Mouse (Mus musculus) c-Kit-positive CD71-negative TER-119-negative erythroid progenitor cells, embryonic 14.5 days (primary cell): ENCODE measurements around the gene Kera.

Source experiments
- DNase-seq: peaks from one replicate; pipeline ENCODE4 v3.0.0-alpha.2; 2013; ENCODE audit warnings: low read depth

Kera gene

DNA sequence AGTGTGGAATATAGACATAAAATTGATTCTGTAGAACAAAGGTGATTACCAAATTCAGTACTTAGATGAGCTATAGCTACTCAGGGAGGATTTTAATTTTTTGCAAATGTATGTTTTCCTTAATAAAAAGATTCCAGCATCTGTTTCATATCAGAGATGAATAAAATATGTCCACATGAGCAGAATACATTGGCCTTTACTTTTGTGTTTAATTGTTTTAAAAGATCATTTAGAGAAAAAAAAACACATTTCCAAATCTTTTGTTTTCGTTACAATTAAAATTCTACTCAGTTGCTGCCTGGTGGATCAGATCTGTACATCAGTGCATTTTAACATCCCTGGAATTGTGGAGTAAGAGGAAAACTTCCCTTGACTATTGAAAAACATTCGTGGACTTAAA is at the start of gene Kera:
Gene Kera (plus strand): TSS at position 301 of the 400 bp plus-strand sequence.
- no peak for DNase-seq

DNA sequence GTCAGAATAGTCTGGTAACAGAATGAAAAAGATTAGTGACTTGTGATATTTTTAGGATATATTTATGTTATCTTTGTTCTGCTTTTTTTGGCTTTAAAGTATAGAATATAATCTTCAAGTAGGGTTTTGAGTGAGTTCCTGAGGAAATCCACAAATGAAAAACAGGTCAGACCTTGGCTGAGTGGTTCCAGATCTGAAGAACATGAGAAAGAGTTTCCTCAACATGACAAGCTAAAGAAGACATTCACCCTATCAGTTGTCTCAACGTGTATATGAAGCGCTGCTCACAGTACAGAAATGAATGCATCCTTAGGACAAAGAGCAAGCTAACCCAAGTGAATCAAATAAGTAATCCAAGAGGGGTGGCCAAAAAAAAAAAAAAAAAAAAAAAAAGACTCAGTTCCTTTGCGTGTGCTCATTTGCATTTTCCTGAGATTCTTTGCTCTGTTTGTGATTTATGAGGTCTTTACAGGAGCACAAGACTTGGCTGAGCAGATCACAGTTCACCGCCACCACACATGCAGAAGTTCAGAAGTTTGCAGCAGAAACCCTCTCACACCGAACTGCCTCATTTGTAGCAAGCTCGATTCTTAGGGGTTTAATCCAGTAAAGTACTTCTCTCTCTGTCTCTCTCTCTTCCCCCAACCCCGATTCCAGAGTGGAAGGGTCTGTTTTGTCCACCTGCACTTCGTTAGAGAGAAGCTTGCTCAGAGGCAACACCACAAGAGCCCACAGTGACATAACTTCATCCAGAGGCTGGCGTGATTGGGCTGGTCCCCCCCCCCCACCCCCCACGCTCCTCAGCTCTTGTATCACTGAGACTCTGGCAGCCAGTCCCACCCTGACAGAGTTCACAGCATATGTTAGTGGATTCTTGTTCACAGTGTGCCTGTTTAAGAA is 41.5 kb upstream of the Kera start, which contains the start of gene Lum:
Gene Lum (plus strand): TSS at position 172 of the 900 bp plus-strand sequence.
- no peak for DNase-seq

GRCm38 (mm10) chr10:97567489-97568135 is 39.1 kb upstream of the Kera start:
- DNase-seq = no peak

- no peak for DNase-seq
Measured at GRCm38 (mm10) chr10:97582543-97583231, 24.0 kb upstream of the Kera start.

DNA sequence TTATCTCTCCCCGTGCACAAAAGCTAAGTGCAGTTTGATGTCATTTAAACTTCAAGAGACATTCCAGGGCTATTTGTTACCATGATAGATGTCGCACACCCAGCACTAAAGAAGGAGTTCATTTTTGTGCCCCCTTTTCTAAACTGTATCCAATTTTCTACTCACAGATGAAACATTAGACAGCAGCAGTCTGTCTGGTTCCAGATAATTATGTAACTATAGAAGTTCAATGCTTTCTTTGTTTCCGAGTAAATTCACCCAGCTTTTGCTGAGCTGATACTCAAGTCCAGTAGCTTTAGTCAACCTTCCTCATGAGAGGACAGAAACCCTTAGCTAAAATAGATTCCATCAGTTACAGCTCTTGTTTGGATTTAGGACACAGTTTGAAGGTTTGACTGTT is 22.5 kb upstream of the Kera start:
- DNase-seq = no peak

GRCm38 (mm10) chr10:97587159-97587558 is 19.5 kb upstream of the Kera start:
- DNase-seq = no peak

DNA sequence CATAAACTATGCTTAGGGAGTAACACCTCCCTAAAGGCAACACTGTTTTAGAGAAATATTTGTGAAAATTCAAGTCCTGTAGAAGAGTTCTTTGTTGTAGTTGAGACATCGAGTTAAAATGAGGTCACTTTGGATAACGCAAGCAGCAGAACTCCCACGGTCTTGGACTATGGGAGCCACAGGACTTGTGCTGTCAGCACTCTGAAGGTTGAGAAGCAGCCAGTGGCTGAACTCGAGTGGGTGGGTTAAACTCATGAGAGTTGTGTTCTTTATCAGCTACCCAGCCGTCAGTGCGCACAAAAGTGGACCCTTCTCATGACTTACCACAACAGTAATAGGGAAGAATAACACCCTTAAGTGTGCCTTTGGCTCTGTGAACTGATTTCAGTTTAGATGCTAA is 17.1 kb upstream of the Kera start:
- DNase-seq = no peak

- no peak for DNase-seq
Measured at GRCm38 (mm10) chr10:97591036-97591435, 15.6 kb upstream of the Kera start.

DNA sequence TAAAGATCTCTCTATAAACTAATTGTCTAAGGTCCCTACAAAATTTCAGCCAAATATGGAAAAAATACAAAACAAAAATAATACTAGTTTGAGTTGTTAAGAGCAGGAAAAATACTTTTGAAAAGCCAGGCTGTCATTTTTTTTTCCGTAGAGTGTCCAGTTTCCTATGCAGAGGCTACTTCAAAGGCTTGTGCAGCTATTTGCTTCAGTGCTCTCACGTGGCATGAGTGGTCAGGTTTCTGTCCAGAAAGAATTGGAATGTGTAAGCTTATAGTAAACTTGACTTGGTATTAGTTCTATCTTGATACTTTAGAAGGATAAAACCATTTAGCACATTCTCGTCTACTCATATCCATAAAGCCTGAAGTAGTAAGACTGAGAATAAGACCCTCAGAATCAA is 15.0 kb upstream of the Kera start:
- DNase-seq = no peak

DNA sequence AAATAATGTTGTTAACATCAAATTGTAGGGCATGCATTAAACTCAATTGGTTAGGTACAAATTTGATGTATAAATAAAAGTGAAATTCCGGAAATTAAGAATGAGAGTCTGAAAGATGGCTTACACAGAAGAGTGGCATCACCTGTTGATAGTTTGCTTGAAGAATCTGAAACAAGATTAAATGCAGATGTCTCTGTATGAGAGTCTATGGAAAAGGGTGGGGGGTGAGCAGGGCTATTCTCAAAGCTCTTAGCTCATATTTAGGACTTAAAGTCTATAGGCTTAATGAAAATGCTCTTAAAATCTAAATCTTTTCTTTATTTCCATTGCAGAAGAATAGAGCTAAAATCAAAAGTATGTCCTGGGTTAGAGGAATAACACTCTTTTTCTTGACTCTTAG is 11.0 kb upstream of the Kera start:
- no peak for DNase-seq

GRCm38 (mm10) chr10:97601744-97602143 is 4.9 kb upstream of the Kera start:
- DNase-seq = no peak

- no peak for DNase-seq
Measured at GRCm38 (mm10) chr10:97603256-97603655, 3.4 kb upstream of the Kera start.

- DNase-seq = no peak
Measured at GRCm38 (mm10) chr10:97622328-97622727, 15.6 kb downstream of the Kera start.

DNA sequence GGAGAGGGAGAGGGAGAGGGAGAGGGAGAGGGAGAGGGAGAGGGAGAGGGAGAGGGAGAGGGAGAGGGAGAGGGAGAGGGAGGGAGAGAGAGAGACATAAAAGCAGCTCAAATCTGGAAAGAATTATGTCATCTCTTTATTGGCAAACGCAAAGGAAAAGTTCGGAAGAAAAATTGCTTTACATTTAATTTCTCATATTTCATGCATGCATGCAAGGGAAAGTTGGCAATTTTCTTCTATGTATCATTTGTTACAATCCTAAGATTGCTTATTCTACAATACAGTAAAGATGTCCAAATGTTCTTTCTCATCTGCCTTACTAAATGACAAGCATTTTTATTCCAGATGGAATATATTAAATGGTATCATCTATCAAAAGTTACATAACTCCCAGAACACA is 17.7 kb downstream of the Kera start:
- no peak for DNase-seq

DNA sequence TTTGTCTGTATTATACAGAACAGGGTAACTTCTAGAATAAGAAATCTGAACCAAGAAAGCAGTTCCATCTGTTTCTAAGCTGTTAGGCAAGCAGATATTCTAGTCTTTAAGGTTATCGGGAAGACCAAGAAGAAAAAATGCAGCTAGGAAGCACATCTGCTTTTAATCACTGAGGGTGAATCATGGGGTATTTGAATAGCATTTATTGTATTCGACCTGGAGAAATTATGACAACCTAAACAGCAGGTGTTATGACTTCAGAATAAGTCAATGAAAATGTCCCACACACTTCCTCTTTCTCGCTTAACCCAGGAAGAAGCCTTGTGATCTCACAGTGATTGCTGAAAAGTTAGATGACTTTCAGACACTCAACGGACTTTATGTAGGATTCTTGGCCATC is 18.4 kb downstream of the Kera start:
- DNase-seq = no peak

DNA sequence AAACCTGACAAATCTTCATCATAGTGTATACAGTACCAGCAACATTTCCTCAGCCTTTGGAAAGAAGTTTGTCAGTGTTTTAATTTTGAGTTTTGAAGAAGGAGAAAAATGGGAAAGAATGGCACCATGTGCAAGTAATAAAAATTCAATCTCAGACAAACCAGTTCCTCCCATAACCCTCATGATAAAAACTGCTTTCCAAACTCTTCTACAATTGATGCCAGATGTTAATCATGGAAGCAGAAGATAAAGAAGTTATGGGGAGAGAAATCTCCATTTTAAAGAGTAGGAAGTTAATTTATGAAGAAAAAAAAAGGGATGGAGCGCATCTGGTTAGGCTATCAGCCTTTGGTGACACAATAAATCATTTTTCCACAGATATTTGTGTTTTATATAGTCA is 19.9 kb downstream of the Kera start:
- DNase-seq = no peak

DNA sequence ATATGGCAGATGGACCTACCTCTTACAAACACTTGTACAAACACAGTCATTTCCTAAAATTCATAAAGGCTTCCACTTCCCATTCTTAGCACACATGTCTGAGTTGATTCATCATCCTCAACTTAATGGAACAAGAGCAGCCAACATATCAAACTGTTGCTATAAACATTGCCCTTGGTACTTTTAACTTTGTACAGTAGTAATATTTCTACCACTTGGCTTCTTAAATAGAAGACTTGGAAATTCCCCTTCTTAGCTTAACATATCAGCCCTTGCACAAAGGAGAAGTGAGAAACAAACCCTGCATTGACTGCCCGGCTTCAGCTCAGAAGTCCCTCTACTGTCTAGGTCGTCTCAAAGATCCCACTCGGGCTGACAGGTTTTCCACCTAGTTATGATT is 24.4 kb downstream of the Kera start:
- DNase-seq = no peak

DNA sequence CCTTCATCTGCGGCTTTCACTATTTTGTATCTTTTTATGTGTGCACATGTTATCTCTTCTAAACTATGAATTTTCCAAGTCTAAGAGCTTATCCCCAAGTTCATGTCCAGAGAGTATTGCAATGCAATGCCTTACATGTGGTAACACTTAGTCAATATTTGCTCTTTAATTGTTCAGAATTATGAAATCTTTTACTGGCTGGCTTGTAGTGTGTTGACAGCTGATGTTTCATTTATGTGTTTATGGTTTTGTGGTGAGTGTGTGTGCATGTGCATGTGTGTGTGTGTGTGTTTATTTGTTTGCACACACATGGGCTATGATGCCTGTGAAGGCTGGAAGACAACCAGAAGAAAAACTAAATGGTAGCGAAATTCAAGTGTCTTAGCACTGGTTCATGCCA is 35.2 kb downstream of the Kera start:
- no peak for DNase-seq

DNA sequence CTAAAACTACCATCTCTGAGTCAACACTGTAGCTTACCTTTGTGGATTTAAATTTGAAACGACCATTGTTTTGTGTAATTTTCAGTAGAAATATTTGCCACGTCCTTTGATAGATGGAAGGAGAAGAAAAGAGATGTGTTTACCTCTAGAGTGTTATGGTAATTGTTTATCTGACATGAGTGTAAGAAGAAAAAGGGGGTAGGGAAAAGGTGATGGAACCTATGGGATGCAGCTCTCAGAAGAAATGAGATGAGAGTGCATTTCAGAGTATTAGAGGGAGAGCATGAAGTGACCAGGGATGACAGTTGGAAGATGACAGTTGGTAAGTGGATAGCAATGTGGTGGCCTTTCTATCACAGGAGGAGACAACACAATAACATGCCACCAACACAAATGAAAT is 37.1 kb downstream of the Kera start, which contains the start of gene Epyc:
Gene Epyc (plus strand): TSS at position 301 of the 400 bp plus-strand sequence.
- no peak for DNase-seq

GRCm38 (mm10) chr10:97650334-97650733 is 43.7 kb downstream of the Kera start:
- no peak for DNase-seq

GRCm38 (mm10) chr10:97659489-97659888 is 52.8 kb downstream of the Kera start:
- DNase-seq = no peak
